Mouse (Mus musculus) urinary bladder, adult 2 months (tissue): ENCODE data around the gene Lbhd1. TPM values are rescaled to one million over a fixed set of nuclear protein-coding genes. Genes with fewer than 3 reads are reported as not detected.
"Not testable (repeated sequence)": the region's sequence is repeated elsewhere in the genome, so short reads cannot be mapped to it uniquely, and the experiment has no call there.

ENCODE experiments used
- DNase-seq: peaks from one replicate; pipeline ENCODE4 v3.0.0; 2022; ENCODE audit warnings: low spot score
- polyA plus RNA-seq: library from polyadenylated mRNA; depleted of rRNA; stranded (reverse); fragments of >200 nt; gene quantifications from 2 replicates; pipeline ENCODE4 v1.2.3, GENCODE M21; 2012; rRNA removed

Gene Lbhd1
- polyA plus RNA-seq: 3.1 and 4.9 TPM in 2 replicates

DNA sequence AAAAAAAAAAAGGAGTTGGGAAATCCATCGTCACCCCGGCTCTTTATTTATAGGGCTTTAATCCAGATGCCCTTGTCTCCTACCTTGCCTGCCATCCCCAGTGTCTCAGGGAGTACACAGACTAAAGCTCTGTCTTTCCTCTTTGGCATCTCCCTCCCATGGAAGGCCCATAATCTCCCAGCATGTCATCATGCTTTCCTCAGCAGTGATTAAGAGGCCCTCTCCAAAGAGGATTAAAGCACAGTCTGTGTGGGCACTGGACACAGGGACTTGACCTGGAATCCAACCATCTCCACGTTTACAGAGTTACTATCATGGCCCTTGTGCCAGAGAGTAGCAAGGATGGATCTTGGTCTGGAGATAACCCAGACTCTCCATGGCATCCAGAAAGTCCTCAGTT is at the start of gene Lbhd1, which contains the start of gene Gm49403:
Lbhd1 (plus strand) TSS at position 117 of the 400 bp plus-strand sequence.
Gm49403 (plus strand) TSS at position 315 of the 400 bp plus-strand sequence.
- DNase-seq: no peak

DNA sequence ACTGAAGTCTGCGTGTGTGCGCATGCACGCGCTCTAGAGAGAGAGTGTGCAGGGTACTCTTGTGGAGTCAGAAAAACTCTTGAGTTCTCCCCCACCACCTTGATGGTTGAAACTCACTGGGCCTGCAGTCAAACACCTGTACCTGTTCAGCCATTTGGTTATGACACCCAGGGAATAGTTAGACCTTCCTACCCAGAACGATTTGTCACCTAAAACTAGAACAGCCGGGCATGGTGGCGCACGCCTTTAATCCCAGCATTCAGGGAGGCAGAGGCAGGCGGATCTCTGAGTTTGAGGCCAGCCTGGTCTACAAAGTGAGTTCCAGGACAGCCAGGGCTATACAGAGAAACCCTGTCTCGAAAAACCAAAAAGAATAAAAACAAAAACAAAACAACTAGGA is 47.2 kb upstream of the Lbhd1 start:
- not testable (repeated sequence) for DNase-seq

DNA sequence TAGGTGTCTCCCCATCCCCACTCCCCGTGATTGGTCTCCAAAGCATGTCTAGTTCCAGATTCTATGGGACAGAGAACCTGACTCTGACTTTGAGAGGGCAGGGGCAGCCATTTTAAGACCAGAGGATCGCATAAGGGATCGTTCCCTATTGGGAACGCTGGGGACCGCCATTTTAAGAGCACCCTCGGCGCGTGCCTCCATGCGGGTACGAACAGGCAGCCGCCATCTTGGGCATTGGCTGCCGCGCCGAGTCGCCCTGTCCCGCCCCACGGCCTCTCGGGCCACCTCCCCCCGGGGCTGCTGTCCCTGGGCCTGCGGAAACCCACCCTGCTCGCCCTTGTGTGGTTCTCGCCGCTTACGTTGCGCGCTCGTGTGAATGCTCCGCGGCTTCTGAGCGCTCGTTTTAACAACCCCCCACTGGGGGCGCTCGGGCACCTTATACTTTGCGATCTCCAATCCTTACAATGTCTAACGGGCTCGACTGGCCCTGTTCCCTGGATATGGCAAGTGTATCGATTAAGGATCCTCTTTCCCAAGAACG is 46.2 kb upstream of the Lbhd1 start, which contains the start of gene Bscl2:
Bscl2 (plus strand) TSS at position 217 of the 541 bp plus-strand sequence.
- DNase-seq: peak; percentile 76

DNA sequence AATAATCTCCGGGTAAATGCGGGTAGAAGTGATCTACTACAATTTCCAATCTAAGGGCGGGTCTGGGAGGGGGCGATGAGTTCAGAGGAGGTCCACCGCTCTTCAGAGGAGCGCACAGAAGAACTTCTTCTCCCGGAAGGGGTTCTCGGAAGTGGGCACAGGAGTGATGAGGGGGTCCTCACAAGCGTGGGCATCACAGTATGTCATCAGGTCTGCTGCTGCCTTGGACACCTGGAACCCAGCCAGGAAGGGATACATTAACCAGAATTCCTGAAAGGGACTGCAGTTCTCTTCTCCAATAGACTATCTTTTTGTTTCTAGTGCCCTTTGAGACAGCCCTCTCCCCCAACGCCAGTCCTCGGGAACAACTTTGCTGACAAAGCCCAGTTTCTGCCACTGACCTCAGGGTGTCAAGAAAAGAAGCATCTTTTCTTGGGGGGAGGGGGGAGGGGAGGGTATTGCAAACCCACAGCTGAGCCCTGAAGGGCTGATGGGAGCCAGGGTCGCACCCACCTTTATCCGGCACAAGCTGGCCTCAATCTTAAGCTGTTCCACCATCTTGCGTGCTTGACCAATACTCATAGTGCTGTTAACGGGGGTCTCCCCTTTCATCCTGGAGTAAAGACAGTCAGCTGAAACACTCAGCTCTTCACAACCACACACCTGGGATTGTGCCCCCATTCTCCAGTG is 45.3 kb upstream of the Lbhd1 start:
- DNase-seq: no peak

DNA sequence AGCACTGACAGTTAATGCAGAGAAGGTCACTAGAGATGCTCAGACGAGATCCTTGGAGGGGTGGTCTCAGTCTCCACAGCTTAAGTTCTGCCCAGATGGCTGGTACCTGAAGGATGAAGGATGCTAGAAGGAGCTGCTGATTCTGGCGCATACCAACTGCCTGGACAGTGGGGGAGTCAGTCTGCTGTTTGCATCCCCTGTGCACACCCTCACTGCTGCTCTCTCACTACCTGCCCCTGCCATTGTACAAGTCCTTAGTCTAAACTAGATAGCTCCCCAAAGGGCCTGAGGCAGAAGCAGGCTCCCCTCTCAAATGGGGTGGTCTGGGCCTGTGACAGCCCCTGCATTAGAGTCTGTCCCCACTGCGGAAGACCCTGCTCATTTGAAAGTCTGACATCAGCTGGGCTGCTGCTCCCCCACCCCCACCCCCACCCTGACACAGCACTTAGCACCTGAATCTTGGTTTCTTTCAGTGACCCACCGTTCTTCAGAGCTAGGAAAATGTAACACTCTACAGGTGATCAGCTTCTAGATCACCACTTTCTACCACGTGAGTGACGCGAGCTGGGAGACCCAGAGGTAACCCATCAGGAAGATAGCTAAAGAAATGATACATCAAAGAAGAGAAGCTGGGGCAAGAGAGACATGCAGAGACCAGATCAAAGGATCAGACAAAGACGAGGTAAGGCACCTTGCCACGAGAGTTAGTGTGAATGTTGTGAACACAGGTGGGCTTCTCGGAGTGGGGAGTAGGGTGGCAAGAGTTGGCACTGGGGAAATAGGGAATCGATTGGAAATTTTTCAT is 44.2 kb upstream of the Lbhd1 start, which contains the start of gene Gng3:
Gng3 (minus strand) TSS at position 92 of the 805 bp plus-strand sequence.
- DNase-seq: no peak

DNA sequence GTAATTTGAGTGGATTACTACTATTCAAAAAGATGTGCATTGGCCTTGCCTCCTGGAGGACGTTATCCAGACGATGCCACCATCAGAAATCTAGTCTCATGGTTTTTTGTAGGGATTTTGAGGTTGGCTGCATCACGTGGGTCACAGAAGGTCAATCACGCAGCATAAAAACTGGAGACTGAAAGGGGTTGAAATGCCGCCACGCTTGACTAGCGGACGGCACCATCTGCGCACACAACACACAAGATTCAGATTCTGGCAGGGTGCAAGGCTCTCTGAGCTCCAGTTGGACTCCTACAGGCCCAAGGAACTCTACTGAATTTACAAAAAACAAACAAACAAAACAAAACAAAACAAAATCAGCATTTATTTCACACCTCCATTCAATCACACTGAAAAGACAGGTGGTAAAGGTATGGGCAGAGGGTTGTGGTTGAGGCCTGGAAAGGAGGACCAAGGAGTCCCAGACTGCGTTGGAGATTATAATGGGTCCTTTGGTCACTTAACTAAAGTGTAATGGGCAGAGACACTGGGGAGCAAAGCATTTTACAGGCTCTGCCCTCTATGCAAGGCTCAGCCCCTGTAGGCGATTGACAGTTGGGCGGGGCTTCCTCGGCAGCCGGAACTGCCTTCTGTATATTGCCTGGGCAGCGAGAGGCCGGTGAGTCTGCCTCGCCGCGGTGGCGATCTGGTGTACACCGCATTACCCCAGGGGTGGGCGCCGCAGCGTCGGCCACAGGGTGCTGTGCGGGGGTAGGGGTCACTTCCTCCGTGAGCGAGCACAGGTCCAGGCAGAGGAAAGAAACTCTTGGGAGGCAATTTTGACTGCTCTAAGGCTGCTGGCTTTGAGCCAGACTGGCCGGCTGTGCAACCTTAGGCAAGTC is 43.4 kb upstream of the Lbhd1 start:
- peak; percentile 68 for DNase-seq

DNA sequence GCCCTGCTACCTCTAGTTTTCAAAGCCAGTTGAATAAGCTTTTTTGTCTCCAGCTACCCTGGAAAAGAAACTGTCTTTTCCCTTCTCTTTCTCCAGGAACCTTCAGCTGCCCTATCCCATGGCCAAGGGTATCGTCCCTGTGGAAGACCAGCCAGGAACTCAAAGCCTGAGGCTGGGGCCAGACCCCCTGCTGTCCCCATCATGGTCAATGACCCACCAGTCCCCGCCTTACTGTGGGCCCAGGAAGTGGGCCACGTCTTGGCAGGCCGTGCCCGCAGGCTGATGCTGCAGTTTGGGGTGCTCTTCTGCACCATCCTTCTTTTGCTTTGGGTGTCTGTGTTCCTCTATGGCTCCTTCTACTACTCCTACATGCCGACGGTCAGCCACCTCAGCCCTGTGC is 42.5 kb upstream of the Lbhd1 start:
- no peak for DNase-seq

DNA sequence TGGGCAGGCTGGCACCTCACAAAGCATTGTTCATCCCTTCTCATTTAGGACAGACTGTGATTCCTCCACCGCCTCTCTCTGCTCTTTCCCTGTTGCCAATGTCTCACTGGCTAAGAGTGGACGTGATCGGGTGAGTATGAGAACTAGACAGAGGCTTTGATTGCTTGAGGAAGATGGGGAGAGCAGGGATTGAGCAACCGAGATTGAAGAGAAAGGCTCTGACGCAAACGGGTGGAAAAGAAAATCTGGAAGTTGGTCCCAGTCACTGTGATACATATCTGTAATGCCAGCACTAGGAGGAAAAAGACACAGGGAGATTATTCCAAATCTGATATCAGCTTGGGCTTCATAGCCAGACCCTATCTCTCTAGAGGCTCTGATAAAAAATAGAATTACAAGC is 40.6 kb upstream of the Lbhd1 start:
- DNase-seq: no peak

DNA sequence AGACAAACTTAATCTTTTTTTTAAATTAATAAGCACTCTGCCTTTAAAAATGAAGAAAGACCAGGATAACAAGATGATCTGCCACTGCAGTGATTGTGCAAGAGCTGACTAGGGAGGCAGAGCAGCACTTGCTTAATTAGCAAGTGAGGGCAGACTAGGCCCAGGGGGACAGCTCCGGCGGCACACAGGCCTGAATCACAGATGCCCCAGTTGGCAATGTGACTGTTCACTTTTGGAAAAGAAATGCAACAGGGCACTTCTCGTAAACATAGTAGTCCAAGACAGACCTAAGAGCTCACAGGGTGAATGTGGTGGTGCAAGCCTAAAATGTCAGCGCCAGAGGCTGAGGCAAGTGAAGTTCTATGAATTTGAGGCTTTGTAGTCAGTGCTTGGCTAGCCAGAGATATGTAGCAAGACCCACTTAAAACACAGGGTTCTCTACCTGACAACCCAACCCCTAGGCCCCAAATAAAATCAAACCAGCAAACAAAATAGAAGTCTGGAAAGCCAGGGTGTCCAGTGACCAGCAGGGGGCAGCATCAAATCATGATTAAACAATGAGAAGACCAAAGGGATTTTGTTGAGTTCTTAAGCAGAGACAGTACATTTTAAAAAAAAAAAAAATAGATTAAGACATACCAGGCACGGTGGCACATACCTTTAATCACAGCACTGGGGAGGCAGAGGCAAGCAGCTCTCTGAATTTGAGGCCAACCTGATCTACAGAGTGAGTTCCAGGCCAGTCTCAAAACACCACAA is 39.0 kb upstream of the Lbhd1 start:
- no peak for DNase-seq

DNA sequence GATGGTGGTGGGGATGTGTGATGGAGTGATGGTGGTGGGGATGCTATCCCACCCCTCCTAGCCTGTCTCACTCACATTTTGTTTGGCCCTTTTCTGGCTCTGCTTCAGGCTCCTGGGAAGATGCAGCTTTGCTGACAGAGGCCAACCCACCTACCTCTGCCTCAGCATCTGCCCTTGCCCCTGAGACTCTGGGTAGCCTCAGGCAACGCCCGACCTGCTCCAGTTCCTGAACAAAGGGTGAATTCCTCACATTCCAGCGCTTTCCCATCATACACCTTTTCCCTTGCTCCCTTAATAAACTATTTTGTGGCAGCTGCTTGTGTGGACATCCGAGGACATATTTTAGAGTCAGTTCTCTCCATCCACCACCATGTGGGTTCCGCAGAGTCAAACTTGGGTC is 35.2 kb upstream of the Lbhd1 start:
- DNase-seq: no peak

DNA sequence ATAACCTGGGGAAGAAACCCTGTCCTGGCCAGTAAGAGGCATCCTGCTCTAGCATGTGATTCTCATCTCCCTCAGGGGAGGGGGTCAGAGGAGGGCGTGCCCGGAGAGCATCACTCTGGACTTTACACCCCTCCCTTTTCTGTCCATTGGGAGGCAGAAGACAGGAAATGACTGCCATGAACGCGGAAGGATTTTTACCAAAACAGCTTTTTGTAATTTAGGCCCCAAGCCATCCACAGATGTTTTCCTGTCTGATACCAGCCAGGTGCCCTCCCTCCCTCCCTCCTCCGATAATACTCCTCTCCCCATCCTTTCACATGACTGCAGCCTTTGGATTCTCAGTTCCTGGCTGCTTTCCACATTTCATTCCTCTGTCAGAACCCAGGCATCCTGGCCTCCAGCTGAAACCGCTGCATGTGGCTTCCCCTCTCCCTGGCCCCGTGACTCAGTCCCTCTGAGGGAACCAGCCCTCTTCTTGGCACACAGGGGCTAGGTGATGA is 33.1 kb upstream of the Lbhd1 start, which contains the start of gene Lrrn4cl:
Lrrn4cl (plus strand) TSS at position 367 of the 500 bp plus-strand sequence.
- no peak for DNase-seq

DNA sequence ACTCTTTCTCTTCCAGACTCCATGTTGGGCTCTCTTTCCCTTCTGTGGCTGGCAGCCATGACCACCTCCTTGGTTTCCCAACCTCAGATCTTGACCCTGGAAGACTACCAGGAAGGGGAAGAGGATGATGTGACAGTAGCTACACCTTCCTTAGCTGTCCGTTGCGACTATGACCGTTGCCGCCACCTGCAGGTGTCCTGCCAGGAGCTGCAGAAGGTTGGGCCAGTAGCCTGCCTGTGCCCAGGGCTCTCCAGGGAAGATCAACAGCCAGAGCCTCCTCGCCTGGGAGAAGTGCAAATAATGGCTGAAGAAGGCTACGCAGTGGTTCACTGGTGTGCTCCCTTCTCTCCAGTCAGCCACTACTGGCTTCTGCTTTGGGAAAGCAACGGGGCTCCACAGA is 31.9 kb upstream of the Lbhd1 start:
- DNase-seq: no peak

DNA sequence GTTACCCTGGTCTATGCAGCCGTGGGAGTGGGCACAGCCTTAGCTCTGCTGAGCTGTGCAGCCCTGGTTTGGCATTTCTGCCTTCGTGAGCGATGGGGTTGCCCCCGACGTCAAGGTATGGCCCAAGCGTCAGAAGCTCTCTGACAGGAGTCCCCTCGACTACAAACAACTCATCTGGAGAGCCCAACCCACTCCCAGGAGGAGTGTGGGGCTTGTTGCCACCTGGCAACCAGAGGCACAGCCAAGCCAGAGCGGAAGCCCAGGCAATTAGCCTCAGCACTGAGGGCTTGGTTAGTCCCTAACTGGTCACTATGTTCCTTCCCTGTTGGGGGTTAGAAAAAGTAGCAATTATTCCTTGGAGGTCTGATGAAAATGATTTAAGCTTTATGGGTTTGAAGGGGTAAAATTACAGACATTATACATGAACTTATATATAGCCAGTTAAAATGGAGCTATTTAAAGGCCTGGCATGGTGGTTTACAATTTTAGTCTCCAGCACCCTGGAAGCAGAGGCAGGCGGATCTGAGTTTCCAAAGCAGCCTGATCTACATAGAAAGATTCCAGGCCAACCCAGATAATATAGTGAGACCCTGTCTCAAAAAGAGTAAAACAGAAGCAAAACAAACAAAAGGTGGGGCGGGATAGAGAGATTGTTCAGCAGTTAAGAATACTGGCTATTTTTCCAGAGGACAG is 31.1 kb upstream of the Lbhd1 start:
- no peak for DNase-seq

DNA sequence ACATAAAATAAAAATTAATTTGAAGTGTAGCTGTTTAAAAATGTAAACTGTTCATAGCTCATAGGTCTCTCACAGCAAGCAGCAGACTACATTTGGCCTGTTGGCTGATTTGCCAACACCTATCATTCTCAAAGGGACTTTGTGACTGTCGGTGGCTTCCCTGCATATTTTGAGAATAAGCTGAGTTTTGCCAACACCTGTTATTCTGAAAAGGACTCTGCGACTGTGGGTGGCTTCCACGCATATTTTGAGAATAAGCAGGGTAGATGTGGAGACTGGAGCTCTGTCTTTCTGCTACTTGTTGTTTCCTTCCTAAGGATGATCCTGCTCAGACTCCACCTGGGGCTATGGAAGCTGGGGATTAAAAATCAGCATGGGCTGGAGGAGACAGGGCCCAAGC is 30.4 kb upstream of the Lbhd1 start:
- DNase-seq: no peak

DNA sequence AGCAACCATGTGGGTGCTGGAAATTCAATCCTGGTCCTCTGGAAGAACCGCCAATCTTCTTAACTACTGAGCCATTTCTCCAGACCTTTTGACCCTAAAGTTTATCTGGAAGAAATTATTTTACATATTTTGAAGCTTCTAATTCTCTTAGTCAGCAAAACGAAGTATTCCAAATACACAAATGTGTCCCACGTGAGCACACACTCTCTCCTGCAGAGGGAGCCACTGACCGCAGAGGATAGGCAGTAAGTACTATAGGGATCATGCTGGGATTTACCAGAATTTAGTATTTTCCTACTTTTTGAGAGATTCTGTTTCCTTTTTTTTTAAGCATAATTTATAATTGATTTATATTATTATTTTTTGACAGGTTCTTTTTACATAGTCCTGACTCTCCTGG is 25.8 kb upstream of the Lbhd1 start:
- no peak for DNase-seq

DNA sequence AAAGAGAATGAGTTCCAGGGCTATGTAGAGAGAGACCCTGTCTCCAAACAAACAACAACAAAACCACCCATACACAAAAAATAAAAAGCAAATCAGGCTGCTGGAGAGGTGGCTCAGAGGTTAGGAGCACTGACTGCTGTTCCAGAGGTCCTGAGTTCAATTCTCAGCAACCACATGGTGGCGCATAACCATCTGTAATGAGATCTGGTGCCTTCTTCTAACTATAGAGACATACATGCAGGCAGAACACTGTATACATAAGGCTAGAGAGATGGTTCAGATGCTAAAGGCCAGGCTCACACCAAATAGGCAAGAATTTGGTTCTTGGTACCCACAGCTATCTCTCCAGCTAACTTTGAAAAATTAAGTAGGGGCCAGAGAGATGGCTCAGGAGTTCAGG is 24.5 kb upstream of the Lbhd1 start:
- DNase-seq: no peak

DNA sequence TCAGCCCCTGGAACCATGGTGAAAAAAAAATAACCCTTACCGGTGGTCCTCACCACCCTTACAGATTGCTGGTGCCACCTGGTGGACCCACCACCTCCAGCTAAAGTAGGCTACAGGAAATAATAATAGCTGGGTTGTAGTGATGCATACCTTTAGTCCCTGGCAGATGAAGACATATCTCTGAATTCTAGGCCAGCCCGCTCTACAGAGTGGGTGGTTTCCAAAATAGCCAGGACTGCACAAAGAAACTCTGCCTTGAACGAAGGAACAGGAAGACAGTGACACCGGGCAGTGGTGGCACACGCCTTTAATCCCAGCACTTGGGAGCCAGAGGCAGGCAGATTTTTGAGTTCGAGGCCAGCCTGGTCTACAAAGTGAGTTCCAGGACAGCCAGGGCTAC is 19.3 kb upstream of the Lbhd1 start:
- no peak for DNase-seq

DNA sequence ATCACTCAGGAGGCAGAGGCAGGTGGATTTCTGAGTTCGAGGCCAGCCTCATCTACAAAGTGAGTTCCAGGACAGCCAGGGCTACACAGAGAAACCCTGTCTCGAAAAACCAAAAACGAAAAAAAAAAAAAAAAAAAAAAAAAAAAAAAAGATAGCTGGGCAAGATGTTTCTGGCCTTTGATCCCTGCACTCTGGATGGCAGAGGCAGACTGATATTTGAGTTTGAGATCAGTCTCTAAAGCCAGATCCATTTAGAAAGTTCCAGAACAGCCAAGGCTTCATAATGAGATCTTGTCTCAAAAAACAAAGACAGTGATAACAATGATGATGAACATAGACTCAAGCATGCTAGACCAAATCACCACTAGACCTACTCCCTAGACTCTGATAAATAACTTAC is 13.2 kb upstream of the Lbhd1 start:
- DNase-seq: not testable (repeated sequence)

DNA sequence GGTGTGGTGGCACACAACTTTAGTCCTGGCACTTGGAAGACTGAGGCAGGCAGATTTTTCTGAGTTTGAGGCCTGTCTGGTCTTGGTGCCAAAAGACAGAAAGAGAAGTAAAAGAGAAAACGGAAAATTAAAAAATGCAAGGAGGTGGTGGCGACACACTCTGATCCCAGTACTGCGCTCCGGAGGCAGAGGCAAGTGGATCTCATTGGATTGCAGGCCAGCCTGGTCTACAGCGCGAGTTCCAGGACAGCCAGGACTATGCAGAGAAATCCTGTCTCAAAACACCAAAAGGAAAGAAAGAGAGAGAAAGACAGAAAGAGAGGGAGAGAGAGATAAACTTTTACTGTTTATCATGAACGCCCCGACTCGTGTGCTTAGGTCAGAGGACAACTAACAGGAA is 12.7 kb upstream of the Lbhd1 start:
- no peak for DNase-seq
